Comparison of ENCODE assay signal across 15 mouse cellular contexts in genomic region chr16:55747250-55747649, GRCm38 (mm10).
DNase-seq lines count a peak whose midpoint lies in the region; ATAC-seq lines count a peak whose summit lies in the region.
"Had no signal": no experiment of that assay in that cellular context is flagged by ENCODE, and none has a peak within 500 bp of the region (broad histone marks: within the 10 kb centered on the region; RNA-seq: fewer than 3 reads in every experiment).

No protein-coding gene starts in this region.

- peak overlapping the region; percentile 75 for H3K27ac ChIP-seq in macrophage
- no peak overlapping the region for H3K27ac ChIP-seq in kidney, embryonic 14.5 days (ENCODE audit: low read depth, low read length)
- no peak overlapping the region for H3K27ac ChIP-seq in intestine, embryonic 16.5 days (ENCODE audit: low read length)
- H3K27ac ChIP-seq: hindbrain, postnatal 0 days; kidney, postnatal 0 days; liver, embryonic 14.5 days had no signal

- no peak overlapping the region for H3K9ac ChIP-seq in kidney, embryonic 14.5 days (ENCODE audit: low read depth, low read length)
- H3K9ac ChIP-seq in intestine, embryonic 16.5 days (ENCODE audit: low read depth, low read length) = no peak overlapping the region
- H3K9ac ChIP-seq: liver, embryonic 14.5 days had no signal

- no peak overlapping the region for H3K4me2 ChIP-seq in kidney, embryonic 14.5 days (replicated peaks; ENCODE audit: low read depth, low read length)
- no peak overlapping the region for H3K4me2 ChIP-seq in intestine, embryonic 16.5 days (ENCODE audit: low read depth, low read length)

- no peaks in the 10 kb centered on the region for H3K79me2 ChIP-seq in macrophage (ENCODE audit: inconsistent target)

- DNase-seq in 416B (ENCODE audit: low read depth) (peak; percentile 55), A20 (ENCODE audit: low read depth, low spot score) (peak; percentile 76)
- peak; percentile 24 for DNase-seq in c-Kit-positive CD71-negative TER-119-negative erythroid progenitor cells, embryonic 14.5 days (ENCODE audit: low read depth)
- DNase-seq in spleen, adult 12 weeks (ENCODE audit: low spot score) = no peak
- DNase-seq: adrenal gland, postnatal 14 days; cerebellum, postnatal 36 days; layer of hippocampus, adult 9-11 months had no signal

- H3K27me3 ChIP-seq in kidney, embryonic 14.5 days (ENCODE audit: control insufficient read depth, insufficient read depth, low read length) = no peaks in the 10 kb centered on the region
- no peaks in the 10 kb centered on the region for H3K27me3 ChIP-seq in intestine, embryonic 16.5 days (replicated peaks; ENCODE audit: control insufficient read depth, insufficient read depth, low read length)
- H3K27me3 ChIP-seq: megakaryocyte, embryonic 14.5 days had no signal

- no peaks in the 10 kb centered on the region for H3K9me3 ChIP-seq in kidney, embryonic 14.5 days (ENCODE audit: control insufficient read depth, low read length)
- no peaks in the 10 kb centered on the region for H3K9me3 ChIP-seq in intestine, embryonic 16.5 days (ENCODE audit: control insufficient read depth, low read length)
- H3K9me3 ChIP-seq: G1E; megakaryocyte, embryonic 14.5 days had no signal

- no peaks in the 10 kb centered on the region for H3K4me1 ChIP-seq in kidney, embryonic 14.5 days (ENCODE audit: control insufficient read depth, insufficient read depth, low read length)
- no peaks in the 10 kb centered on the region for H3K4me1 ChIP-seq in intestine, embryonic 16.5 days (ENCODE audit: control insufficient read depth, insufficient read depth, low read length)
- H3K4me1 ChIP-seq: megakaryocyte, embryonic 14.5 days had no signal

- H3K36me3 ChIP-seq in macrophage (ENCODE audit: inconsistent target) = no peaks in the 10 kb centered on the region
- no peaks in the 10 kb centered on the region for H3K36me3 ChIP-seq in kidney, embryonic 14.5 days (ENCODE audit: control insufficient read depth, insufficient read depth, low read length)
- no peaks in the 10 kb centered on the region for H3K36me3 ChIP-seq in intestine, embryonic 16.5 days (ENCODE audit: control insufficient read depth, insufficient read depth, low read length)
- H3K36me3 ChIP-seq: G1E had no signal

- H3K4me3 ChIP-seq in macrophage (ENCODE audit: inconsistent target) = no peak overlapping the region
- H3K4me3 ChIP-seq in kidney, embryonic 14.5 days (ENCODE audit: low read length) = no peak overlapping the region
- H3K4me3 ChIP-seq in intestine, embryonic 16.5 days (ENCODE audit: low read length) = no peak overlapping the region
- H3K4me3 ChIP-seq: megakaryocyte, embryonic 14.5 days had no signal

- ATAC-seq in kidney, embryonic 14.5 days (ENCODE audit: low FRiP score, low TSS enrichment) = no peak
- no peak for ATAC-seq in intestine, embryonic 16.5 days
- ATAC-seq: hindbrain, postnatal 0 days had no signal

- WGBS in macrophage (ENCODE audit: missing documents) = 6% methylated on average over 2 of the region's 2 CpGs
- WGBS in kidney, embryonic 14.5 days = 80% methylated on average over 2 of the region's 2 CpGs
- 72% methylated on average over 2 of the region's 2 CpGs for WGBS in intestine, embryonic 16.5 days
